Mouse (Mus musculus) kidney, embryonic 16.5 days (tissue): ENCODE data around the gene Ccdc69. TPM values are rescaled to one million over a fixed set of nuclear protein-coding genes. Genes with fewer than 3 reads are reported as not detected.

Experiments used
- ATAC-seq: fragments of 200-750 bp; cut with Nextera tagmentation; 2 replicates; pipeline ENCODE4 v1.8.0; 2017; ENCODE audit warnings: moderate TSS enrichment; ENCODE audit not compliant: low FRiP score, low TSS enrichment
- H3K27ac ChIP-seq: fragments of 300-500 bp; sonication (generic); 2 replicates; pipeline ENCODE4 v1.5.1; 2014; ENCODE audit warnings: low read length
- H3K27me3 ChIP-seq: fragments of 300-500 bp; sonication (generic); 2 replicates; pipeline ENCODE4 v1.6.1; 2014; ENCODE audit warnings: low read length, control low read depth, mixed read lengths; ENCODE audit not compliant: insufficient read depth
- H3K36me3 ChIP-seq: fragments of 300-500 bp; sonication (generic); 2 replicates; pipeline ENCODE4 v1.6.1; 2014; ENCODE audit warnings: low read length, control low read depth, mixed read lengths; ENCODE audit not compliant: insufficient read depth
- H3K4me1 ChIP-seq: fragments of 300-500 bp; sonication (generic); 2 replicates; pipeline ENCODE4 v1.6.1; 2014; ENCODE audit warnings: low read length, control low read depth, mixed read lengths; ENCODE audit not compliant: insufficient read depth
- H3K4me2 ChIP-seq: fragments of 300-500 bp; sonication (generic); replicated peaks from 2 replicates; pipeline ENCODE4 v1.6.1; 2014; ENCODE audit warnings: low read depth, low read length
- H3K4me3 ChIP-seq: fragments of 300-500 bp; sonication (generic); 2 replicates; pipeline ENCODE4 v1.5.1; 2014; ENCODE audit warnings: mild to moderate bottlenecking, low read length
- H3K9ac ChIP-seq: fragments of 300-500 bp; sonication (generic); replicated peaks from 2 replicates; pipeline ENCODE4 v1.6.1; 2014; ENCODE audit warnings: low read length
- H3K9me3 ChIP-seq: fragments of 300-500 bp; sonication (generic); 2 replicates; pipeline ENCODE4 v1.6.1; 2016; ENCODE audit warnings: low read length, control low read depth
- WGBS: fragments of 180-500 bp; shearing (Covaris S2); extraction: QIAGEN DNeasy Blood & Tissue Kit; methylation state at CpG from one replicate; pipeline ENCODE4 v1.1.7; 2014; 5-methylcytosine and 5-hydroxymethylcytosine counted together
- polyA plus RNA-seq: library from polyadenylated mRNA; unstranded; fragments of >200 nt; fragmentation: Nextera tagmentation; extraction: Ambion mirVana; gene quantifications from 2 replicates; pipeline ENCODE4 v1.2.1, GENCODE M21; 2015

Ccdc69 gene
- polyA plus RNA-seq, 1 experiment from 2014 or later = 3.6 TPM

DNA sequence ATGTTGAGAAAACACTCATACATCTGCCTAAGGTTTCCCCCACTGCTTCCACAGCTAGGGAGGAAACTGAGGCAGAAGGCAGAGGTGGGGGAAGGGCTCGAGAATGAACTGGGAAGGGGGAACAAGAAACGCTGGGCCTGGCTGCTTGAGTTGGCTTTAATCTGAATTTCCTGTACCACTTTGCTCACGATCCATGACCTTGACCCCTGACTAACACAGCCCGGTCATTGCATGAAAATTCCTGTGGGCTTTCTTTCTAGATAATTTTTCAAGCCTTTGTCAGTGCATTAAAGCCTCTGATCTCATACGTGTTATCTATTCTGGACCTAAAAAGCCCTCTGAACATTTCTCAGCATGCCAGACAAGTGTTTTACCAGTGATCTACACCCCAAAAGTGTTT, 15.1 kb downstream of the Ccdc69 start:
- no peak overlapping the region for H3K4me3 ChIP-seq
- no peaks in the 10 kb centered on the region for H3K4me1 ChIP-seq
- ATAC-seq = no peak
- H3K9ac ChIP-seq = no peak overlapping the region
- H3K4me2 ChIP-seq = no peak overlapping the region
- WGBS = 26% methylated on average over 5 of the region's 5 CpGs
- H3K36me3 ChIP-seq = no peaks in the 10 kb centered on the region
- H3K27ac ChIP-seq = no peak overlapping the region
- no peaks in the 10 kb centered on the region for H3K9me3 ChIP-seq
- H3K27me3 ChIP-seq = no peaks in the 10 kb centered on the region

DNA sequence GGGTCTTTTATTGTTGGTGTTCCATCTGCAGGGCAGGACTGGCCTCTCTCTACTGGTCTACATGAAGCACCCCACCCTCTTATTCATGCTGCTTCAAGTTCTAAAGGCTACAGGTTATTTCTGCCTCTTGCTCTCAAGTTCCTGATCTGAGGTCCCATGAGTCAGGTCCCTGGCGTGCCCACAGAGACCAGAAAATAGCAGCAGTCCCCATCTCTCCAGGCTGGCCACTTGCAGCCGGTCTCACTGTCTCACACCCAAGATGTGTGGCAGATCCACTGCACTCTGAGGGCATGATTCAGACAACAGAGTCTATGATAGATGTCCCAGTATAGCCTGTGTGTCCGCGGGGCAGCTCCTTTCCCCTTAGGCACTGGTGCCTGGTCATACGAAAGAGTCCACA, 17.1 kb downstream of the Ccdc69 start:
- H3K27ac ChIP-seq = no peak overlapping the region
- no peak overlapping the region for H3K9ac ChIP-seq
- H3K9me3 ChIP-seq = no peaks in the 10 kb centered on the region
- no peak overlapping the region for H3K4me2 ChIP-seq
- no peaks in the 10 kb centered on the region for H3K4me1 ChIP-seq
- H3K4me3 ChIP-seq = no peak overlapping the region
- no peaks in the 10 kb centered on the region for H3K36me3 ChIP-seq
- H3K27me3 ChIP-seq = no peaks in the 10 kb centered on the region
- 91% methylated on average over 5 of the region's 5 CpGs for WGBS
- ATAC-seq = no peak

GRCm38 (mm10) chr11:55057511-55057910, 20.4 kb downstream of the Ccdc69 start:
- Histone ChIP-seq H3K4me3 (no peak overlapping the region), H3K36me3 (no peaks in the 10 kb centered on the region), H3K27ac (no peak overlapping the region), H3K9ac (no peak overlapping the region), H3K4me2 (no peak overlapping the region), H3K27me3 (no peaks in the 10 kb centered on the region), H3K4me1 (no peaks in the 10 kb centered on the region), H3K9me3 (no peaks in the 10 kb centered on the region)
- no peak for ATAC-seq
- 82% methylated on average over 3 of the region's 3 CpGs for WGBS

DNA sequence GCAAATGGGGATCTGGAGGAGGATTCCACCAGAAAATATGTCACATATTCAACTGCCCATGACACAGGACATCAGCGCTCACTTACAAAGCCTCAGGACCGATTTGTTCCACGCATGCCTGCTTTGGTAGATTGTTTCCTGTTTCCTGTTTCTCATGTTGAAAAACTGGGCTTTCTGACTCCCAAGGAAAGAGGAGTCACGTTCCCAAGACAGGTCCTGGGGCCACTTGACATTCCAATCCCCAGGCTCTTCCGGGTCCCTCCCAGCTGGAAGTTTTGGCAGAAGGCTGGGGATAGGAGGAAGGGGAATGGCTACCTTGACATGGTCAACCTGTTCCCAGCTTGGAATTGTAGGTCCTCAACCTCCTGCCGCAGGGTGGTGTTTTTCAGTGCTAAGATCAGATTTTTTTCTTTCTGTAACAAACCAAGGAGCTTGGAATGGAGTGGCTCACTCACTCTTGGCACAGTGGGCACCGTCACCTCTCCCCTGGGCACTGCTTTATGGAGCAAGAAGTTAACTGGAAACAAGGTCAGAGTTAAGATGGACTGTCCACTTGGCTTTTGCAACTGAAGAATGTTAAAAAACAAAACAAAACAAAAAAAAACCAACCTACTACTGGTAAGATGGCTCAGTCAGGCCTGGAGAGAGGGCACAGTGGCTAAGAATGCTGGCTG, 27.0 kb downstream of the Ccdc69 start:
- no peaks in the 10 kb centered on the region for H3K27me3 ChIP-seq
- H3K4me3 ChIP-seq = no peak overlapping the region
- WGBS = 40% methylated on average over 7 of the region's 7 CpGs
- peaks cover 4% of the 10 kb centered on the region; the same call in 1 of the 2 replicates for H3K4me1 ChIP-seq
- H3K27ac ChIP-seq = no peak overlapping the region
- no peak overlapping the region for H3K9ac ChIP-seq
- no peaks in the 10 kb centered on the region for H3K9me3 ChIP-seq
- no peaks in the 10 kb centered on the region for H3K36me3 ChIP-seq
- no peak overlapping the region for H3K4me2 ChIP-seq
- no peak for ATAC-seq

DNA sequence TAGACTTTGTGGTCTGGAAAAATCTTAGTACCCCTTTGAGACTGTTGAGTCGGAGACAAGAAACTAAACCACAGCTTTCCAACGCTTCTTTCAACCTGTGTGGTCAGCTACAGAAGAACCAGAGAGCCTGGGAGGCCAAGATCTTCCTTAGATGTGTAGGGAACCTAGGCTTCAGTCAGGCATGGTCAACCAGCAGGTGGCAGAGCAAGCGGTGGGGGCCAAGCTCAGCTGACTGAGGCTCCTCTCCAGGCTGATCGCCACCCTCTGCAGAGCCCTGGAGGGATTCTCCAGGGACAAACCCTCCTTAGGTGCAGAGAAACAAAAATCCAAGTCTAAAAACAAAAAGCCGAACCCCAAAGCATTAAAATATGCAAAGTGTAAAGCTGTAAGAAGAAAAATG, 31.3 kb downstream of the Ccdc69 start:
- no peaks in the 10 kb centered on the region for H3K36me3 ChIP-seq
- no peak overlapping the region for H3K4me3 ChIP-seq
- H3K9ac ChIP-seq = no peak overlapping the region
- H3K9me3 ChIP-seq = no peaks in the 10 kb centered on the region
- no peak overlapping the region for H3K4me2 ChIP-seq
- no peak overlapping the region for H3K27ac ChIP-seq
- no peak for ATAC-seq
- WGBS = 59% methylated on average over 5 of the region's 5 CpGs
- no peaks in the 10 kb centered on the region for H3K27me3 ChIP-seq
- peaks cover 4% of the 10 kb centered on the region; the same call in 1 of the 2 replicates for H3K4me1 ChIP-seq

DNA sequence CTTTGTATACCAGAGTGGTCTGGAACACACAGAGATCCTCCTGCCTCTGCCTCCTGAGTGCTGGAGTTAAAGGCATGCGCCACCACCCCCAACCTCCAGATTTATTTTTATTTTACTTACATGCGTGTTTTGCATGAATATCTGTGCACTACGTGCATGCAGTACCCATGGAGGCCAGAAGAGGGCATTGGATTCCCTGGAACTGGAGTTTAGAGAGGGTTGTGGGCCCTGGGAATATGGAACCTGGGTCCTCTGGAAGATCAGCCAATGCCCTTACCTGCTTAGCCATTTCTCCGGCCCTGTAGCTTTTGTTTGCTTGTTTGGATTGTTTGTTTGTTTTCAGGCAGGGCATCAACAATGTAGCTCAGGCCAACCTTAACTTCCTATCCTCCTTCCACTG, 36.6 kb downstream of the Ccdc69 start:
- no peak overlapping the region for H3K27ac ChIP-seq
- H3K9ac ChIP-seq = no peak overlapping the region
- 84% methylated on average over 4 of the region's 4 CpGs for WGBS
- no peaks in the 10 kb centered on the region for H3K9me3 ChIP-seq
- no peak overlapping the region for H3K4me2 ChIP-seq
- H3K4me1 ChIP-seq = no peaks in the 10 kb centered on the region
- no peak for ATAC-seq
- H3K4me3 ChIP-seq = no peak overlapping the region
- H3K36me3 ChIP-seq = no peaks in the 10 kb centered on the region
- no peaks in the 10 kb centered on the region for H3K27me3 ChIP-seq

- H3K36me3 ChIP-seq = no peaks in the 10 kb centered on the region
- peak; percentile 76 for ATAC-seq
These were observed 38.3 kb downstream of the Ccdc69 start for GRCm38 (mm10) chr11:55039591-55039990.

GRCm38 (mm10) chr11:55036601-55037000, 41.3 kb downstream of the Ccdc69 start:
- Histone ChIP-seq H3K4me2 (no peak overlapping the region), H3K27ac (no peak overlapping the region), H3K4me3 (no peak overlapping the region), H3K27me3 (no peaks in the 10 kb centered on the region), H3K4me1 (peaks cover 15% of the 10 kb centered on the region), H3K9me3 (no peaks in the 10 kb centered on the region), H3K9ac (no peak overlapping the region), H3K36me3 (no peaks in the 10 kb centered on the region)
- ATAC-seq = no peak
- 46% methylated on average over 3 of the region's 3 CpGs for WGBS

More at GRCm38 (mm10) chr11:55039591-55039990, 38.3 kb downstream of the Ccdc69 start:
- Histone ChIP-seq H3K9me3 (no peaks in the 10 kb centered on the region), H3K27me3 (no peaks in the 10 kb centered on the region), H3K4me3 (no peak overlapping the region), H3K27ac (no peak overlapping the region), H3K9ac (no peak overlapping the region), H3K4me2 (no peak overlapping the region), H3K4me1 (no peaks in the 10 kb centered on the region)
- 6% methylated on average over 9 of the region's 9 CpGs for WGBS

DNA sequence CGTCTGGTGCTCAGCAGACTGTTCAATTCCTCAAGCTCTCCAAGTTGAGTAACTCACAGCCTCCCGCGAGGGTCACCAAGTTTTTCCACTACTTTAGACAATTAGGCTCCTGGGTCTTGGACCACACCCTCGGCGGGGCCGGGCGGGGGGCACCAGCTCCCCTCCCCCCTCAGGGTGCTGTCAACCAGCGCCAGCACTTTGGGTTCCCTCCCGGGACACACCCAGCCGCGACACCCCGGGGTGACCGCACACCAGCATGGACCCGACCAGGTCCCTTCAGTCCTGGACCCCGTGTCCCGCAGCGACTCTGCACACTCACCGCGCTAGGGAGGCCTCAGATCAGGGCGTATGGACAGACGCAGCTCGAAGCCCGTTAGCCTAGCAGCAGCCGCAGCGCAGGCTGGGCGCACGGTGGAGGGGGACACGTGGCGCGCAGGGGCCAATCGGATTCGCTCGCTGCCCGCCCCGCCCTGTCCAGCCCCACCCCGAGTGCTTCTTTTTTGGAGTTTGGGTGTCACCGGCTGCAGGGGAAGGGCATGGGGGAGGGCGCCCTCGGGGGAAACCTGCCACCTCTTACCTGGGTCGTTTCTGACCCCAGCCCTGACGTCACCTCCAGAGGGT, 44.8 kb downstream of the Ccdc69 start, which contains the start of gene Anxa6:
Anxa6 (minus strand) TSS at position 406 of the 621 bp plus-strand sequence.
- ATAC-seq = peak; percentile 94
- H3K36me3 ChIP-seq = no peaks in the 10 kb centered on the region
- WGBS = 1% methylated on average over 40 of the region's 41 CpGs

DNA sequence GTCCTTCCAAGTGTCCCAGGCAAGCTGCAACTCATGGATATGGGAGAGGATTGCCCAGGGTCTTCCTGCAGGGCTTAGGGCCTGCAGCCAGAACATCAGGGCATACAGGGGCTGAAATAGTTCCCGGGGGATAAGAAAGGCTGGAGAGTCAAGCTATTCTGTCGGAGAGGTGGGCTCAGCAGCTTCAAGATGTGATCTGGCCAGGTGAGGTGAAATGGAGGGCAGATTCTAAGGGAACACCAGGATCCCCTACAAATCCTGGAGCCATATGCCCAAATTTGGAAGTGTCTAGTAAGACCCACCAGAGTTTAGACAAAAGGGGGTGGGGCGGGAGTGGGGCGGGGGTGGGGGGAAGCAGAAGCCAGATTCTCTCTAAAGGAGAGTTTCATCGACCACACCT, 45.6 kb downstream of the Ccdc69 start:
- ATAC-seq = no peak
- no peaks in the 10 kb centered on the region for H3K36me3 ChIP-seq
- no peaks in the 10 kb centered on the region for H3K9me3 ChIP-seq
- peak overlapping the region; percentile 79 for H3K9ac ChIP-seq
- no peaks in the 10 kb centered on the region for H3K27me3 ChIP-seq
- peak overlapping the region; percentile 97 for H3K4me2 ChIP-seq
- 19% methylated on average over 5 of the region's 5 CpGs for WGBS
- peak overlapping the region; percentile 91 for H3K27ac ChIP-seq
- H3K4me1 ChIP-seq = peaks cover 44% of the 10 kb centered on the region
- peak overlapping the region; percentile 68 for H3K4me3 ChIP-seq

More for the DNA sequence above, 44.8 kb downstream of the Ccdc69 start, which contains the start of gene Anxa6:
- Histone ChIP-seq H3K27me3 (no peaks in the 10 kb centered on the region), H3K4me2 (peak within 1 kb of the TSS; percentile 97), H3K9me3 (no peaks in the 10 kb centered on the region), H3K9ac (peak within 1 kb of the TSS; percentile 79), H3K27ac (peak within 1 kb of the TSS; percentile 91), H3K4me1 (peaks cover 35% of the 10 kb centered on the region), H3K4me3 (peak within 1 kb of the TSS; percentile 68)
